Mouse (Mus musculus) heart, postnatal 10 days (tissue): Measurements from ENCODE around the gene Znfx1. TPM values are rescaled to one million over a fixed set of nuclear protein-coding genes. Genes with fewer than 3 reads are reported as not detected.
A peak's percentile ranks its signal among the peaks of the same experiment; 100 is the strongest.
"Not testable (repeated sequence)": the region's sequence is repeated elsewhere in the genome, so short reads cannot be mapped to it uniquely, and the experiment has no call there.

Experiments
- DNase-seq, 2 experiments: peaks; one replicate each; pipeline ENCODE4 v3.0.0; 2021
- intact Hi-C: fragments of 180-260 bp; cut with DNase I; formaldehyde crosslinking; loops from one replicate; pipeline ENCODE4 v1.15.1; 2025
- total RNA-seq, 2 experiments: library from RNA; stranded (reverse); gene quantifications; 2 replicates each; pipeline ENCODE4 v1.2.3; 2021

Gene Znfx1
- total RNA-seq, 2 experiments from 2014 or later = 29.0 to 31.3 TPM

DNA sequence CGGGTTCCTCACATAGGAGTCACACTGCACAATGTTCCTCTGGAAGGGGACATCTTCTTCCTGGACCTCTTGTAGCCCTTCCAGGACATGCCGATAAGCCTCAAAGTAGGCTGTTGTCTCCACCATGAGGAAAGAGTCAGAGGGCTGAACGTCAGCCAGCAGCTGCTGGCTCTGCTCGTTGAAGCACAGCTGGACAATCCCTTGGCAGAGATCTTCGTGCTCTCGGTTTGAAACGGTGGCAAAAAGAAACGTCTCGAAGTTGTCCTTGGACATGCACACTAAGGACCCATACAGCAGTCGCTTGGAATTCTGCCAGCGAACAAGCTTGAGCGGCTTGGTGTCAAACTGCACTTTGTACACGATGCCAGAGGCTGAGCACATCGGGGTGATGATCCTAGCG is 7.4 kb downstream of the Znfx1 start:
- DNase-seq = peak; percentile 81 to 83
- intact Hi-C loops = no loop called here

DNA sequence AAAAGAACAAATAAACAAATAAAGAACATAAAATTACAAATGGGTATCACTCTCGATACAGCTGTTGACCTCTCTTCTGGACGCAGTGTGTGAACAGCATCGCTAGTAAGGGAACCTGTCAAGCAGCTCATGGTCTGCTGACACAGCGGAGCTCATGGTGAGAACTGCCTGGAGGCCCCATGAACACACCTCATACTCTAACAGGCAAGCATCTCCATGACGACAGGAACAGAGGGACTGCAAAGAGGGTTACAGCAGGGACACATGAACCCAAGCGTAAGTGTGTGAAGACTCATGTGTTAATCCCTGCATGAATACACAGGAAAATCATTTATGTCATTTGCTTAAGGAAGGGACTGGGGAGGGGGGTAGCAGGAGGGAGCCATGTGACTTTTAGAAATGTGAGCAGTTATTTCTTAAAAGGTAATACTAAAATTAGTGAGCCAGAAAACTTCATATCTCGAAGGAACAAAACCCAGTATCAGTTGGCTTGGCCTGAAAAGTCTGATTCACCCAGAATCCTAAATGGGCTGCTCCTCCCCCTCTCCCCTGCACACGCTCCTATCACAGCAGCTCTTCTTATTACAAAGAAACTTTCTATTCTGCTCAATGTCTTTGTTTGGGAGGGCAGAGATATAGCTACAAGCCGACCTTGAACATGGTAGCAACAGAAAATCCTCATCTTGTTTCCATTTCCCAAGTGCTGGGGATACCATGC is 9.5 kb downstream of the Znfx1 start:
- no peak for DNase-seq
- intact Hi-C loops = no loop called here

DNA sequence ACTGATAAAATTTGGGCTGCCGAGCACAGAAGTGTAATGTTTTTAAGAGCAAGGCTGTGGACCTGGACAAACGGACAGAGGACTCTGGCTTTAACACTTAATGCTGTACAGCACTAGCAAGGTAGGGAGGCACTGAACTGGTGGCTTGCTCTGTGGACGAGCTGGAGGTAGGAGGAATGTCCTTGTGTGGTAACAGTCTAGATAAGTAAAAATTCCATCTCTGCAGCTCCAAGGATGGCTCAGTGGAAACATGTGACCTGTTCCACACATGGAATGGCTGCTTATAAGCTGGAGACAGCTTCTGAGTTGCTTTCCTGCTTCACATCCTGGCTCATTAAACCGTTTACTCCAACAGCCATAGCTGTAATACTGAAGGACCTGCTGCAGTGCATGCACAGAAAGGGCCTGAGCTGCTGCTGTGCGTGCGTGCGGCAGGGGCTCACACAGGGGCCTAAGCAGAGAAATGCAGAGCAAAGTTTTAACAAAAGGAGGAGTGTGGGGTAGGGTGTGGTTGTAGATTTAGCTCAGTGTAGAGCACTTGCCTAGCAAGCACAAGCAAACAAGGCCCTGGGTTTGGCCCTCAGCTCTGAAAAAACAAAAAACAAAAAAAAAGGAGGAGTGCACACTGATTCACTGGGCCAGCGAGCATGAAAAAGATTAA is 14.0 kb downstream of the Znfx1 start:
- intact Hi-C loops = no loop called here
- DNase-seq = no peak

DNA sequence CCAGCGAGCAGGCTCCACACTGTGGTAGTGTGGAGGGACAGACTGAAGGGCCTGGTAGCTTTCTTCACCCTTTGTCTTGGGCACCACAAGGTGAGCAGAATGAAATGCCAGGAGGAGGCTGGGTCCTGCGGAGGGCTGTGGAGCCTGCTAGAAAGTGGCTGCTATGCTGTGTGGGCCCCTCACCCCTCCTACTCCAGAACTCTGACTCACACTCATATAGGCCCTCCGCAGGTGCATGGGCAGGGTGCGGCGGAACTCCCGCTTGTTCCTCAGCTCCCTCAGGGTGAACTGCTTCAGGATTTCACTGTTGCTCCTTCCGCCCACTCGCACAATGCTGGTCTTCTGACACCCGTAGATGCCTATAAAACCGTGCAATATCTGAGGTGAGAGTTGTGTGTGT is 14.6 kb downstream of the Znfx1 start:
- no peak for DNase-seq
- intact Hi-C loops = no loop called here

- no peak for DNase-seq
- intact Hi-C loops = no loop called here
These were observed 19.3 kb downstream of the Znfx1 start for GRCm38 (mm10) chr2:167043400-167044121.

DNA sequence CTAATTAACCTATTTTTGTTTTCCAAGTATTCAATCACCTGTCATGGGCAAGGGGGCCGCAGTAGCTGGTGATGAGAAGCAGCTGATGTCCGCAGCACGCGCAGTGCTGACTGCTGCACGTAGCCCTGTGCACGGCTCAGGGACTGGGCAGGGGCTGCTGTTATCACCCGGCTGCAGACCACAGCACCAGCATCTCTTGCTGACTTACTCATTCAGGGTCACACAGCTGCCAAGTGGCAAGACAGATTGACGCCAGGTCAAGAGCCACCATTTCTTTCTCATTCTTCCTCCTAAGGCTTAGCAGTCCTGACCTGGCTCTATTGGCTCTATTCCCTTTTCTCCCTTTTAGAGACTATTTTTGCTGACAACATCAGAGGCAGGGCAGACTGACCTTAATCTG is 23.4 kb downstream of the Znfx1 start:
- intact Hi-C loops = no loop called here

GRCm38 (mm10) chr2:167038716-167039115 is 24.1 kb downstream of the Znfx1 start:
- no peak for DNase-seq
- intact Hi-C loops = no loop called here

More for the DNA sequence above, 23.4 kb downstream of the Znfx1 start:
- no peak for DNase-seq

DNA sequence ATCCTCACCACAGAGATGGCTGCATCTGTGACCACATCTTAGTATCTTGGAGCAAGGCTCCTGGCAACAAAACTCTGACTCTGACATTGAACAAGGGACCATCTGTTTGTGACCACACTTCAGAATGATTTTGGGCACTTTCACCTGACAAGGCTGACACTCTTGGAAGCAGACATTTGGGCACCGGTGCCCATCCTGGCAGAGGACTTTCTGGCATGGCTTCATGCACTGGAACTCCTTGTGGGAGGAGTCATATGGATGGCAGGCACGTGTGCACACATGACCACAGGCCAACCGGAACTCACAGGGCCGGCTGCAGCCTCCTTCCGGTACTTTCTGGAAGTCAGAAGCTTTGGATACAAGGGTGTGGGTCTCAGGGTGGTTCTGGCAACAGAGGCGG is 24.5 kb downstream of the Znfx1 start:
- intact Hi-C loops = no loop called here
- DNase-seq = no peak

DNA sequence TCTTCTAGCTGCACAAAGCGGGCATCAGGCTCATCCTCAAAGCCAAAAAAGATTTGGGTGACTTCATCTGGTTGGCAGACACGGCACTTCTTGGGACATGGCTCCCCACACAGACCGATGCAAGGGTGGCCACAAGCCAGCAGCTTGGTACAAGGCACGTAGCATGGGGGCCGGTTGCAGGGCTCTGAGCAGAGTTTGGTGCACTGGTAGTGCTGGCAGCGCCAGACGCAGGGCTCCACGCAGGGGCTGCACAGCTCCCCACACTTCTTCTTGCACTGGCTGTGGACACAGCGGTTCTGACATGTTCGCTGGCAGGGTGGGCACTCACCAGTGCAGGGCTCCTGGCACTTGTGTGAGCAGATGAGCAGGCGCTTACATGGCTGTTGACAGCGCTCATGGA is 25.1 kb downstream of the Znfx1 start:
- DNase-seq = no peak
- intact Hi-C loops = no loop called here

DNA sequence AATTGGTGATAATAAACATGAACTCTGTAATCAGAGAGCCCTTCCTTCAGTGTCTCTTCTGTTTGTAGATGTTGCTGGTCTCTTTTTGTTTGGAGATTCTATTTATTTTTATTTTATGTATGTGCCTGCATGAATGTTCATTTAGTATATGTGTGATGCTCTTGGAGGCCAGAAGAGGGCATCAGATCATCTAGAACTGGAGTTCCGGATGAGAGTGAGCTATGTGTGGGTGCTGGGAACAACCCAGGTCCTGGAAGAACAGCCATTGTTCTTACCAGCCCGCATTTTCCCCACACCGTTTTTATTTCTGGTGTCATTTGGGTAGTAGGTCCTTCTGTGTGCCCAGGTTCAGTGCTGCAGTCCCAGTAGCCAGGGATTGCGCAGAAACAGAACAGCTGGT is 32.3 kb downstream of the Znfx1 start:
- no peak for DNase-seq

GRCm38 (mm10) chr2:167028553-167028952 is 34.3 kb downstream of the Znfx1 start:
- intact Hi-C loops = no loop called here
- DNase-seq = peak; percentile 33 to 40

More for the DNA sequence above, 32.3 kb downstream of the Znfx1 start:
- intact Hi-C loops = no loop called here

GRCm38 (mm10) chr2:167019396-167019795 is 43.4 kb downstream of the Znfx1 start:
- intact Hi-C loops = no loop called here

GRCm38 (mm10) chr2:167015382-167015718 is 47.5 kb downstream of the Znfx1 start:
- intact Hi-C loops = no loop called here
- no peak for DNase-seq

More at GRCm38 (mm10) chr2:167019396-167019795, 43.4 kb downstream of the Znfx1 start:
- DNase-seq = no peak

DNA sequence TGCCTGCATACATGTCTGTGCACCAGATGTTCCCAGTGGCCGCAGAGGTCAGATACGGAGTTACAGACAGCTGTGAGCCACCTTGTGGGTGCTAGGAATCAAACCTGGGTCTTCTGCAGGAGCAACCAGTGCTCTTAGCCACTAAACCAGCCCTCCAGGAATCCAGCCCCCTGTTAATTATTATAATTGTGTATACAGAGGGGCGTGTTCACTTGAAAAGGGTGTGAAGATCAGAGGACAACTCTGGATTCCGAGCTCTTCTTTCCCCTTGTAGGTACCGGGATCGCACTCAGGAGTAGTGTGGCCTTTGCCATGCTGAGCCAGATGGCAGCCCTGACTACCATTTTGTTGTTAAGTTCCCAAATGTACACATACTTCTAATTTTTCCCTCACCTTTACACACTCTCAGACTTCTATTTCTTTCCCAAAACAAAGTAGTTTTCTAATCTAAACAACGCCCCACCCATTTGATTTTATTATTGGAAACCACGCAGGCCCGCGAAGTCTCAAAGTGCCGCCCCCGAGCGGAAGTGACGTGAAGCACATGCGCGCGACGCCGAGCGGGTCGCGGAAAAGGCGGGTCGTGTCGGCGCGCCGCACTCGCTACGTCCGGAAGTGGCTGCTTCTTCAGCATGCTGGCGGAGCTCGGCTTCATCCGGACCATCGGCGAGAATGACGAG is 48.0 kb downstream of the Znfx1 start, which contains the start of gene Ddx27:
Gene Ddx27 (plus strand): TSS at position 492 of the 680 bp plus-strand sequence.
- DNase-seq = peak; percentile 95 to 97
- intact Hi-C loops = no loop called here

DNA sequence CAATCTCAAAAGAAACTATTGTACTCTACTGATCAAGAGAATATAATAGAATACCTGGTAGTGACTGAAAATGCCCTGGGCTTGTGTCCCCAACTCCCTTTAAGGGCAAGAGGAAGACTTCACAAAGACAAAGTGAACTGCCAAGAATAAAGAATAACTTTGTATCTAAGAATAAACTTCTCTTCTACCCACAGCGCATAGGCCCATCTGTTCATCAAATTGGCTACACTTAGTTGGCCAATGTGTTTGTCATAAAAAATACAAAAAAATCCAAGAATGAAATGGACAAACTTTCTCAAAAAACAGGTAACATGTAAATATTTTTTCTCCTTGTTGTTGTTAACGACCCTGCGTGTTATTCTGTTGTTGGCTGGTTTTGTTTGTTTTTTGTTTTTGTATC is 52.3 kb downstream of the Znfx1 start:
- intact Hi-C loops = no loop called here
- DNase-seq = no peak

DNA sequence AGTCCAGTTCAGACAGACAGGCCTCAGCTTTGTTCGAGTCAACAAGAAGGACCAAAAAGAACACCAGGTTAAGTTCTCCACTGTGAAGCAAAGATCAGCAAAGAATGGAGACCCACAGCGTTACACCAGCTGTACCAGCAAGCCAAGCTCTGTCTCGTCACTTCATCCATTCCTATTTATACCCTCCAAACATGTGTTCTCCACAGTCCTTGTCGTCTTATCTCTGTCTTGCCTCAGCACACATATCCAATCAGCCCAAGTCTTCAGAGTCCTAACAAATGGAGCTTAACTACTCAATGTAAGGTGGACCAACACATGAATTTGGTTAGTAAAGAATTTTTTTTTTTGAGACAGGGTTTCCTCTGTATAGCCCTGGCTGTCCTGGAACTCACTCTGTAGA is 53.3 kb downstream of the Znfx1 start:
- no peak for DNase-seq
- intact Hi-C loops = no loop called here

GRCm38 (mm10) chr2:167007565-167007964 is 55.2 kb downstream of the Znfx1 start:
- intact Hi-C loops, DNase-seq: not testable (repeated sequence)

GRCm38 (mm10) chr2:167007001-167007491 is 55.8 kb downstream of the Znfx1 start:
- DNase-seq = no peak
- intact Hi-C loops = no loop called here

- intact Hi-C loops = no loop called here
- no peak for DNase-seq
These were observed 56.5 kb downstream of the Znfx1 start for GRCm38 (mm10) chr2:167006355-167006754.

- intact Hi-C loops = loop anchor here (1.0 kb wide), 1 partner anchor 47 kb away; no protein-coding TSS in a partner anchor
These were observed 58.5 kb downstream of the Znfx1 start for GRCm38 (mm10) chr2:167004099-167004854.

More at GRCm38 (mm10) chr2:167004099-167004854, 58.5 kb downstream of the Znfx1 start:
- DNase-seq = peak; percentile 75 to 86
